Mouse (Mus musculus): ENCODE measurements at regions not wholly inside any gene's neighbourhood (a gene's known extent, or its start where the extent isn't known, plus 50 kb on each side); places are given as distances from the start of the nearest gene placed in this dataset.

- TF ChIP-seq CTCF (IDR thresholded peaks at IDR 0.05; ENCODE audit: low read depth) (no peak), EP300 (IDR thresholded peaks at IDR 0.05; ENCODE audit: low read depth) (no peak)
These were observed 639.8 kb downstream of the Nebl start for GRCm38 (mm10) chr2:17091454-17091853.
